Mouse (Mus musculus): ENCODE measurements around the gene Tmc3. TPM values are rescaled to one million over a fixed set of nuclear protein-coding genes. Genes with fewer than 3 reads are reported as not detected.

The Tmc3 gene
- polyA plus RNA-seq, 1 experiment = 0.65 TPM

GRCm38 (mm10) chr7:83558741-83559280 is 25.9 kb upstream of the Tmc3 start:
- 71% methylated on average over 5 of the region's 5 CpGs for WGBS
- Histone ChIP-seq H3K27ac (ENCODE audit: control insufficient read depth, insufficient read depth, low read depth, low read length, poor library complexity) (no peak overlapping the region), H3K4me1 (ENCODE audit: control insufficient read depth, insufficient read depth, low read length) (no peaks in the 10 kb centered on the region), H3K4me3 (replicated peaks; ENCODE audit: control insufficient read depth, low read depth, low read length) (no peak overlapping the region)
- TF ChIP-seq CTCF (IDR thresholded peaks at IDR 0.05; ENCODE audit: control insufficient read depth, insufficient read depth, low read length) (no peak), POLR2A (IDR thresholded peaks at IDR 0.05; ENCODE audit: borderline replicate concordance, control insufficient read depth, low read depth, low read length) (no peak)

- Histone ChIP-seq H3K4me1 (ENCODE audit: control insufficient read depth, insufficient read depth, low read length) (peaks cover under 1% of the 10 kb centered on the region), H3K27ac (ENCODE audit: control insufficient read depth, insufficient read depth, low read depth, low read length, poor library complexity) (no peak overlapping the region), H3K4me3 (replicated peaks; ENCODE audit: control insufficient read depth, low read depth, low read length) (no peak overlapping the region)
- no peak for TF ChIP-seq POLR2A (IDR thresholded peaks at IDR 0.05; ENCODE audit: borderline replicate concordance, control insufficient read depth, low read depth, low read length)
- no peak for TF ChIP-seq CTCF (IDR thresholded peaks at IDR 0.05; ENCODE audit: control insufficient read depth, insufficient read depth, low read length)
- WGBS = 47% methylated on average over 3 of the region's 3 CpGs
Measured at GRCm38 (mm10) chr7:83559495-83559894, 25.2 kb upstream of the Tmc3 start.

GRCm38 (mm10) chr7:83561849-83562248 is 22.9 kb upstream of the Tmc3 start:
- no peak for TF ChIP-seq CTCF (IDR thresholded peaks at IDR 0.05; ENCODE audit: control insufficient read depth, insufficient read depth, low read length)
- no peak for TF ChIP-seq POLR2A (IDR thresholded peaks at IDR 0.05; ENCODE audit: borderline replicate concordance, control insufficient read depth, low read depth, low read length)
- 71% methylated on average over 3 of the region's 3 CpGs for WGBS

GRCm38 (mm10) chr7:83564635-83565291 is 20.0 kb upstream of the Tmc3 start:
- WGBS = 33% methylated on average over 12 of the region's 12 CpGs
- TF ChIP-seq CTCF (IDR thresholded peaks at IDR 0.05; ENCODE audit: control insufficient read depth, insufficient read depth, low read length) (no peak), POLR2A (IDR thresholded peaks at IDR 0.05; ENCODE audit: borderline replicate concordance, control insufficient read depth, low read depth, low read length) (no peak)
- Histone ChIP-seq H3K27ac (ENCODE audit: control insufficient read depth, insufficient read depth, low read depth, low read length, poor library complexity) (0 out of 2 replicates have a peak overlapping the region, but pooled peaks have one; percentile 13), H3K4me3 (replicated peaks; ENCODE audit: control insufficient read depth, low read depth, low read length) (no peak overlapping the region), H3K4me1 (ENCODE audit: control insufficient read depth, insufficient read depth, low read length) (peaks cover 3% of the 10 kb centered on the region)

More at GRCm38 (mm10) chr7:83561849-83562248, 22.9 kb upstream of the Tmc3 start:
- no peak overlapping the region for H3K4me3 ChIP-seq (replicated peaks; ENCODE audit: control insufficient read depth, low read depth, low read length)
- peaks cover 3% of the 10 kb centered on the region for H3K4me1 ChIP-seq (ENCODE audit: control insufficient read depth, insufficient read depth, low read length)
- H3K27ac ChIP-seq (ENCODE audit: control insufficient read depth, insufficient read depth, low read depth, low read length, poor library complexity) = no peak overlapping the region

- WGBS = 22% methylated on average over 7 of the region's 7 CpGs
- TF ChIP-seq CTCF (IDR thresholded peaks at IDR 0.05; ENCODE audit: control insufficient read depth, insufficient read depth, low read length) (no peak), POLR2A (IDR thresholded peaks at IDR 0.05; ENCODE audit: borderline replicate concordance, control insufficient read depth, low read depth, low read length) (no peak)
- Histone ChIP-seq H3K27ac (ENCODE audit: control insufficient read depth, insufficient read depth, low read depth, low read length, poor library complexity) (no peak overlapping the region; the same call in 1 of the 2 replicates), H3K4me1 (ENCODE audit: control insufficient read depth, insufficient read depth, low read length) (peaks cover 3% of the 10 kb centered on the region), H3K4me3 (replicated peaks; ENCODE audit: control insufficient read depth, low read depth, low read length) (no peak overlapping the region)
Measured at GRCm38 (mm10) chr7:83565976-83566375, 18.8 kb upstream of the Tmc3 start.

GRCm38 (mm10) chr7:83567841-83568500 is 16.8 kb upstream of the Tmc3 start:
- Histone ChIP-seq H3K4me3 (replicated peaks; ENCODE audit: control insufficient read depth, low read depth, low read length) (no peak overlapping the region), H3K4me1 (ENCODE audit: control insufficient read depth, insufficient read depth, low read length) (peaks cover 3% of the 10 kb centered on the region), H3K27ac (ENCODE audit: control insufficient read depth, insufficient read depth, low read depth, low read length, poor library complexity) (no peak overlapping the region)
- no peak for TF ChIP-seq POLR2A (IDR thresholded peaks at IDR 0.05; ENCODE audit: borderline replicate concordance, control insufficient read depth, low read depth, low read length)
- peak; percentile 30 for TF ChIP-seq CTCF (IDR thresholded peaks at IDR 0.05; ENCODE audit: control insufficient read depth, insufficient read depth, low read length)
- WGBS = 51% methylated on average over 16 of the region's 16 CpGs

- H3K4me1 ChIP-seq (ENCODE audit: control insufficient read depth, insufficient read depth, low read length) = peaks cover 3% of the 10 kb centered on the region
- H3K4me3 ChIP-seq (replicated peaks; ENCODE audit: control insufficient read depth, low read depth, low read length) = no peak overlapping the region
- no peak overlapping the region for H3K27ac ChIP-seq (ENCODE audit: control insufficient read depth, insufficient read depth, low read depth, low read length, poor library complexity)
- no peak for TF ChIP-seq POLR2A (IDR thresholded peaks at IDR 0.05; ENCODE audit: borderline replicate concordance, control insufficient read depth, low read depth, low read length)
- TF ChIP-seq CTCF (IDR thresholded peaks at IDR 0.05; ENCODE audit: control insufficient read depth, insufficient read depth, low read length) = no peak
- 75% methylated on average over 2 of the region's 2 CpGs for WGBS
Measured at GRCm38 (mm10) chr7:83568815-83569214, 15.9 kb upstream of the Tmc3 start.

- WGBS = 77% methylated on average over 2 of the region's 2 CpGs
- Histone ChIP-seq H3K27ac (ENCODE audit: control insufficient read depth, insufficient read depth, low read depth, low read length, poor library complexity) (no peak overlapping the region), H3K4me3 (replicated peaks; ENCODE audit: control insufficient read depth, low read depth, low read length) (no peak overlapping the region), H3K4me1 (ENCODE audit: control insufficient read depth, insufficient read depth, low read length) (peaks cover 3% of the 10 kb centered on the region)
- TF ChIP-seq POLR2A (IDR thresholded peaks at IDR 0.05; ENCODE audit: borderline replicate concordance, control insufficient read depth, low read depth, low read length) (no peak), CTCF (IDR thresholded peaks at IDR 0.05; ENCODE audit: control insufficient read depth, insufficient read depth, low read length) (no peak)
Measured at GRCm38 (mm10) chr7:83569436-83569835, 15.3 kb upstream of the Tmc3 start.

Data from bone marrow, adult 2 months (tissue).